Mouse (Mus musculus): ENCODE measurements around the gene Grk6.

- TF ChIP-seq CTCF (IDR thresholded peaks at IDR 0.05; ENCODE audit: low read depth) (no peak), EP300 (IDR thresholded peaks at IDR 0.05; ENCODE audit: low read depth) (no peak)
Measured at GRCm38 (mm10) chr13:55465184-55465583, 20.3 kb downstream of the Grk6 start.

Data from heart, postnatal 0 days (tissue).